Mouse (Mus musculus): Measurements from ENCODE around the gene Ptprd. TPM values are rescaled to one million over a fixed set of nuclear protein-coding genes. Genes with fewer than 3 reads are reported as not detected.
"Not testable (repeated sequence)": the region's sequence is repeated elsewhere in the genome, so short reads cannot be mapped to it uniquely, and the experiment has no call there.

Ptprd gene
- total RNA-seq, 1 experiment from 2014 or later, result not detected

DNA sequence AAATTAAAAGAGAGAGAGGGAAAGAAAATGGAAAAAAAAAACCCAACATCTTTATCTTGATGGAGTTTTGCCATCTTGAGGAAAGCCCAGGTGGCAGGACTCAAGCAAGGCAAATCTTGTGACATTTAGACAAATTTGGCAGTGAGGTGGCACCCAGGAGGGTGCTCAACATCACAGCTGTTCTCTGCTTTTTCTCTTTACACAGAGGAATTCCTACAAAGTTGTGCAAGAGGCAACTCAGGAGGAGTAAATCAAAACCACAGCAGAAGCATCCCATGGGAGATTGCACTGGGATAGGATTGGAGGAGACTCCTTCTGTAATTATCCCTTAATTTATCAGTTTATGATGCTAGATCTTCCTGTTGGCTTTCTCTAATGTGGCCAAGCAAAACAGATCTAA is 2121.9 kb downstream of the Ptprd start:
- no peak for ATAC-seq (replicated peaks; ENCODE audit: insufficient number of reproducible peaks, low FRiP score, low TSS enrichment, poor library complexity, severe bottlenecking)

DNA sequence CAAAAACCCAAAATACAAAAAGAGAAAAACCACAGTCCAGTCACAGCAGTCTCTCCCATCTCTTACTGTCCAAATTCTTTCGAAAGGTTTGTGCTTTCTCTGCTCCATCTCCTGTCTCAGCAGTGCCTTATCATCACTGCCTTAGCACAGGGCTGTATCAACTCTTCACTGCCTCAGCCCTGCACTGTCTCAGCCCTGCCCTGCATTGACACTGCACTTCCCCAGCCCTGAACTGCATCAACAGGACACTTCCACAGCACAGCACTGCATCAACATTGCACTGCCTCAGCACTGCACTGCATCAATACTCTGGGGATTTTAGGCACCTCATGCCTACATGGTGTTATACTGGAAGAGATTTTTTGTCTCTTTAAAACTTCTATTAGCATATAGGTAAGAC is 2135.7 kb downstream of the Ptprd start:
- ATAC-seq (replicated peaks; ENCODE audit: insufficient number of reproducible peaks, low FRiP score, low TSS enrichment, poor library complexity, severe bottlenecking), result no peak

DNA sequence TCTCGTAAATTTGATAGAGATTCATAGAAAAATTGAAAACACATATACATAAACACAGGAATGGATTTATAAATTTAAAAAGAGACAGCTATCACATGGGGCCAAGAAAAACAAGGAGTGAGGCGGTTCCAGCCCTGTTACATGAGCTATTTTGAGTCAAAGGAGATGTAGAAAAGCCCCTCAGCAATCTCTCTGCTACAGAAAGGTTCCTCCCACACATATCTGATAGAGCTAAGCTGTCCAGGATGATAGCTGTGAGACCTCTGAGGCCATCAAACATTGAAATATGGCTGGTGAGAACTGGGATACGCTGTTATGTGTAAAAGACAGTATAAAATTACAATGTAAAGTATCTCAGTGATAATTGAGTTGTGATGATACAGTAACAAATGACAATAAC is 2138.5 kb downstream of the Ptprd start:
- no peak for ATAC-seq (replicated peaks; ENCODE audit: insufficient number of reproducible peaks, low FRiP score, low TSS enrichment, poor library complexity, severe bottlenecking)

DNA sequence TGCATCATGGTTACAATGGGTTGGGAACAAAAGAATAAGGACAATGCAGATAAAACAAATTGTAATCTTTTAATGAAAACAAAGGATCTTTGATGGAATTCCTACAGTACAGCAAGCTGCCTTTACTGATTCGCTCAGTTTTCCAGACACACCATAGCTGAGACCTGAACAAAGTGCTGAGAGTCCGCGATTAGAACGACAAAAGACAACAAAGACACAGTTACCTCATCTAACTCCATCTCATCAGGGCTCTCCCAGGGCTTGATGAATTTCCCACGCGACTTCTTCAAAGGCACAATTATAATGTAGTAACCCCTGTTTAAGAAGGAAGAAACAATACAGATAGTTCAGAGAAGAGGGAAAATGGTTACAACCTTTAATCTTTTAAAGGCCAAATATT is 2140.0 kb downstream of the Ptprd start:
- no peak for ATAC-seq (replicated peaks; ENCODE audit: insufficient number of reproducible peaks, low FRiP score, low TSS enrichment, poor library complexity, severe bottlenecking)

DNA sequence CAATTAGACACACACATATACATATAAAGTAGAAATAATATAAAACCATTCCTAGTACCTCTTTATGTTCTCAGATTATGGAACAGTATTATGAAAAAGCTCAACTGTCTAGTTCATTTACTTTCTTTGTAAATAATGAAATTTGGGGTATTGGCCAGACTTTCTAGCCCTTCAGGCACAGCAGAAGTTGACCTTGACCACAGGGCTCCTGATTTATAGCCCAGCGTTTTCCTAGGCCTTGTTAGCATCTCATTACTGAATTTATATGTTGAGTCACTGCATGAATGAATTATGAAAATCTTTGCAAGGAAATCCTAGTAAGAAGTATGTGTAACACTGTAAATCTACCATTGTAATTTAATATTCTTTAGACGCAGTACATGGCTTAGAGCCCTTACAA is 2154.9 kb downstream of the Ptprd start:
- ATAC-seq (replicated peaks; ENCODE audit: insufficient number of reproducible peaks, low FRiP score, low TSS enrichment, poor library complexity, severe bottlenecking), result no peak

DNA sequence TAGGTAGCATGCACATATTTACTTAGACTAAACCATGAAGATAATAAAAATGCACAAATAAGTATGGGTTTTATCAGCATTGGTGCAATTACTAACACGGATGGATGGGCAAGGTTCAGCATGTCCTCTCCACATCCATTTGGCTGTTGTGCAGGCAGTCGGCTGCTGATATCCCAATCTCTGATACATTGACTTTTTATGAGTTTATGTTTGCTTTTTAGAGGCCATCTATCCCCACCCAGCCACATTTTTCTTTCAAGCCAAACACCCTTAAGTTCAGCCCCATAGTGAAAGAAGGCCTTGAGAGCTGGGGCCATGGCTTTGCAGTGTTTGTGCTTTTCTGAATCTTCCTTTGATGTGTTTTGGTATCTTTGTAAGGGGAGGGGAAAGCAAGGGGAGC is 2166.1 kb downstream of the Ptprd start:
- no peak for ATAC-seq (replicated peaks; ENCODE audit: insufficient number of reproducible peaks, low FRiP score, low TSS enrichment, poor library complexity, severe bottlenecking)

DNA sequence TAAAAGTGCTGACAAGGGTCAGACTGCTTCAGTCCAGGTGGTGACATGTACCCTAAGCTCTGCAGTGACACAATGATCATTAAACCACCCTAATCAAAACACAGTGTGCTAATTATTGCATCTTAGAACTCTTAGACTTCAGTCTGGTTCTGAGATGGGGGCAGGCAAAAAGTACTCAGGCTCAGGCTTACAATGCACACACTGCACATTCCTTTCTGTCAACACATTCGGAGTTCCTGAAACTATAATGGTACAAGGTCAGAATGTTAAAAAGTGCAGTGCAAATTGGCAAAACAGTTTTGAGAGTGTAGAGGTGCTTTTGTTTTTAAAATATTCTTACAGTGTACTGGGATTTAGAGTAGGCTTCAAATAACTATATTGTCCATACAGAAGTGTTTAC is 2167.0 kb downstream of the Ptprd start:
- ATAC-seq (replicated peaks; ENCODE audit: insufficient number of reproducible peaks, low FRiP score, low TSS enrichment, poor library complexity, severe bottlenecking), result no peak

DNA sequence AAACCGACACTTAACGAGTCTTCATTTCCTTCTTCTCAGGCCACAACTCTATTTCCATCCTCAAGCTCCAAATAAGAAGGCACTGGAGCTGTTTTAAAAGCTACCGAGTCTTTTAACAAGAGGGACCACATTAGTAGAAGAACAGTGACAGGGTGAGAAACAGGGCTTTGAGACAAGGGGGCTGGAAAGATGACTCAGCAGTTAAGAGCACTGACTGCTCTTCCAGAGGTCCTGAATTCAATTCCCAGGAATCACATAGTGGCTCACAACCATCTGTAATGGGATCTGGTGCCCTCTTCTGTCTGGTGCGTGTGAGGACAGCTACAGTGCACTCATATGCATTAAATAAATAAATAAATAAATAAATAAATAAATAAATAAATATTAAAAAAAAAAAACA is 2174.6 kb downstream of the Ptprd start:
- not testable (repeated sequence) for ATAC-seq (replicated peaks; ENCODE audit: insufficient number of reproducible peaks, low FRiP score, low TSS enrichment, poor library complexity, severe bottlenecking)

DNA sequence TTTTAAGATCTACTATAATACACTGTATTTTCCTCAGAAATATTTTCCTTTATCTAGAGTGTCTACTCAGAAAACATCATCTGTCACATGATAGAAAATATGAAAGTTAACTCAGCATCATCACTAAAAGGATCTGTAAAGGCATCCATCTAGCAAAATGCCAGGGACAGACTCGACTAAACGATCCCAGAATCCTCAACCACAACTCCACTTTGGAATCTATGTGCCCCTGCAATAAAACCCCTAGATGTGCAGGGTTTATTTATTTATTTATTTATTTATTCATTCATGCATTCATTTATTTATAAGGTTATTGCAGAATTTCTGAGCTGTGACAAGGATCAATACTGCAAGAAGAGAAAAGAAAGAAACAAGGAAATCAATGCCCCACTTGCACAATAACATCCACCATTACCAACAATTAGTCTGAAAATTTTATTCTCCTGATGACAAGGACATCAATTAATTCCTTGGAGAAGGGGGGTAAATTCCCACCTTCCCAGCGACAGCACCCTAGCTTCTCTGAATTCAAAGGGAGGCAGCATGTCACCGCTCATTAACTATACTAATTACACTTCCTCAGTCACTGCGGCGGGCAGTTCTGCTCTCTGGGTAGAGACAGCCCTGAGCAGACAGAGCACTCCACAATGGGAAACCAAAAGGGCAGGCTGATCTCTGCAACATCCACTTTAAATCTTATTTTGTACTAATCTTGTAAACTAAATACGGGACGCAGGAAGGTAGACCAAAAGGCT is 2186.0 kb downstream of the Ptprd start:
- no peak for ATAC-seq (replicated peaks; ENCODE audit: insufficient number of reproducible peaks, low FRiP score, low TSS enrichment, poor library complexity, severe bottlenecking)

DNA sequence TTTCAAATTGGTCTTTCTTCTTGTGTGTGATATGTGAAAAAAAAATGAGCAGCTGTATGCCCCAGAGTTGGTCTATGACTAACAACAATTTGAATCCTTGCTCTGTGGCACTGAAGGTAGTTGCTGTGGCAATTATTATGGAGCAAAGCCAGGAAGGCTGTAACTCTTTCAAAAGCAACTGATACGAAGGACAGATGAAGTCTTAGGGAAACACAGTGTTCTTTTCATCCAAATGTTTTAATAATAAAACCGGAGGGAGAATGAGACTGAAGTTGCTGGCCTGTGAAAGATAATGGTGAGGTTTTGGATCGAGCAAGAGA is 2187.3 kb downstream of the Ptprd start:
- ATAC-seq (replicated peaks; ENCODE audit: insufficient number of reproducible peaks, low FRiP score, low TSS enrichment, poor library complexity, severe bottlenecking), result no peak

DNA sequence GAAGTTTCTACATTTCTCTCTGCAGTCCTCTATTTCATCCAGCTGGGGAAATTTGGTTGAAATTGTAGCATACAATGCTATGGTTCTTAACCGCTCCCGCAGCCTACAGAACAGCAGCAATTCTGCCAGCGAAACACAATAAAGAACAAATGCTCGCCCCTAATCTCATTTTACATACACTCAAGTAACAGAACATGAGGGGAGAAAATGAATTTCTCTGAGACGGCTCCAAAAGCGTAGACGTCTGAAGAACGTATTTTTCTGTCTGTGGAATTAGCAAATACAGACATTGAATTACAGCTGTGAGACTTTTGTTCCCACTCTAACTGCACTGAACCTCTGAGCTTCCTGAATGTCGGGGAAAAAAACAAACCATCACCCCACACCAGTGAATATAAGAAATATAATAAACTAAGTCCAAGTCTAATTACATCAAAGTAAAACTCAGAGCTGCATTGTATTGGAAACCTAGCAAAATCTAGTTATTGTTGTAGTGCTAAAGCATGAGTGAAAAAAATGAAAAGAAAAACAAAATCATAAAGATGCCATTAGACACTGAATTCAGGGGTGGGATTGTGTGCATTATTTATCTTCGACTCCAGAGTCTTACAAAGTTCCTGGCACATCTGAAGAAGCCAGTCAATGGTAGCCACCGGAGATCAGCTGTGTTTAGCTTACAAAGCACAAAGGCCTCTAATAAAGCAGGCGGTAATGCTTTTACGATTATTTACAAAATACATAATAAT is 2187.8 kb downstream of the Ptprd start:
- ATAC-seq (replicated peaks; ENCODE audit: insufficient number of reproducible peaks, low FRiP score, low TSS enrichment, poor library complexity, severe bottlenecking), result no peak

DNA sequence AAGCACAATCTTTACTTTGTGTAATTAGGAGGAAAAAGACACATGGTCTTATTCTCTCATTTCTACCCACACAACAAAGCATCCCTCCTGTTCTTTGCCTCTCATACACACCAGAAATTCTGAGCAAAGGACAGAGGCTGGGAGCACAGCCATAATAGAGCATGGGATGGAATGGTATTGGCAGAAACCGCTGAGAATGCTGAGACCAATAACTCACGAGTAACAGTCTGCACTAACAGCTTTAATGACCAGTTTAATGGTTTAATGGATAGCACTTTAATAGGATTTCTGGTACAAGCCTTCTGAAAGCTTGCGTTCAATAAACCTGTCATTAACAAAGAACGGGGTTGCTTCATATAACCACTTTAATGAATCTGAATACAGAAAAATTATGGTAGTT is 2190.1 kb downstream of the Ptprd start:
- ATAC-seq (replicated peaks; ENCODE audit: insufficient number of reproducible peaks, low FRiP score, low TSS enrichment, poor library complexity, severe bottlenecking), result no peak

DNA sequence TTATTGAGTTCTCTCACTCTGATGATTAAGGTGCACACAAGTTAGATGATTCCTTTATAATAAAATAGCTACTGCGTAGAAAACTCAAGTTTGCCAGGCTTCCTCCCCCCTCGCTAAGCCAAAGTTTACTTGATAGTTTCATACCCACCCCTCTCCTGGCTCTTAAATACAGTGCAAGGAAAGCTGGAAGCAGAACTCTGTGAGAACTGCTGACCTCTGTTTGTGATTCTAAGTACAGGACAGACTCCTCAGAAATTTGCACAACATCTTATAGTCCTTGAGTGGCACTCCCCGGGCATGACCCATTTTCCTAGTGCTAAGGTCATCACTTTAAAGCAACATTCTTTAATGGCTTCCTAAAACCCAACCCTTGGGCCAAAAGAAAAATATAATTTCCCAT is 2196.7 kb downstream of the Ptprd start:
- ATAC-seq (replicated peaks; ENCODE audit: insufficient number of reproducible peaks, low FRiP score, low TSS enrichment, poor library complexity, severe bottlenecking), result no peak

DNA sequence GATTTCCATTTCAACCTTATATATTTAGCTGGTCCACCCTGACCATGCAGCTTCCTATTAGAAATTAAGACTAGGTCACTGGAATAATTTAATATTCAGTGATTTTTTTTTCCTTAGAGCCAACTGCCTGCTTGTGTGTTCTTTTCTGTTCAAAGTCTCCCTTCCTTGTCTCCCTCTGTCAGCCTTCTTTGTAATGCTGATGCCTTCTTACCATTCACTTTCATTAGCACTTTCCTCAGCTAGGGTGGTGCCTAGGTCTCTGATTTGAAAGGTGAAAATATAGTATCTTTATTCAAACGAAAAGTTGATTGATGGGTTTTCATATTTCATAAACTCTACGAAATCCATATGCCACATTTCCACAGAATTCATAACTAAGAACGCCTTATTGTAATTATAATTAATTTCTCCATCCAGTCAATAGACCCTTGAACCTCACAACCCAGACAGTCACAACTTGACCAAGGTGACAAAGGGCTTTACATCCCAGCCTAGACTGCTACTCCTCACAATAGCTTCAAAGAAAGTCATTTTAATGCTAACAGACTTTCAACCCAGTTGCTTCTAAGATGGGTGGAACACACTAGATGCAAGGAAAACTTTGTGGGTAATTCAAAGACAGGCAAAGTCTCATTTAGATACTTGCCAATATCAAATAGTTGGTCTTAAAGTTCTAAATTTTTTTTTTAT is 2197.5 kb downstream of the Ptprd start:
- no peak for ATAC-seq (replicated peaks; ENCODE audit: insufficient number of reproducible peaks, low FRiP score, low TSS enrichment, poor library complexity, severe bottlenecking)

DNA sequence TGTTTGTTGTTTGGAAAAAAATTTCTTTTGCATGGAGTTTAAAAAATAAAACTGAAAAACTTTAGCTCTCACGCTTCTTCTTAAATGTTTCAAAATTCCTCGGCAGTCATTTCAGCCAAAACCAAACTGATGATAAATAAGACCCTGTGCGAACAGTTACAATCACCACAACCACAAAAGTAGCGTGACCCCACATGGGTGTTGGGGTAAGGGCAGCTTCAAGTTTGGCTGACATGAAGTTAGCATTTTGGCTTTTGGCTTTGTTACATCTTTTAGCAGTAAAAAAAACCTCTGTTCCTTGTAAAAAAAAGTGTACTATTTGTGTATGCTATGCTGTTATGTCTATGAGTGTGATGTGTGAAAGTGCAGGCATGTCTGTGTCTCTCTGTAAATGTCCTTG is 2203.2 kb downstream of the Ptprd start:
- no peak for ATAC-seq (replicated peaks; ENCODE audit: insufficient number of reproducible peaks, low FRiP score, low TSS enrichment, poor library complexity, severe bottlenecking)

DNA sequence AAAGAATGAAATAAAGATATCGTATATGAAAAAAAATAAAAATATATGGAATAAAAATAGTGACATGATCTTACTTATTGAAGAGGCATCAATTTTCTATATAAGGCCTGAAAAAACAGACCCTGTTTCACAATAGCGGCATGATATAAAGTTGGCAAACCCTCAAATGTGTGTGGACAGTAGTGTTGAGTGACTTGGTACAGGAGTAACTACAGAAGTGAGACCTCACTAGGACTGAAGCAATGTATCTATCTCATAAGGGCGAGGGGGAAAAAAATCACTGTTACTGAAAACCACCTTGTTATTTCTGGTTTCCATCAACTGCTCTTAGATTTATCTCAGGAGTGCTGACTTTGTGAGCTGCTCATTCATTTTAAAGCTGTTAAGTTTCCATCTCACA is 2204.5 kb downstream of the Ptprd start:
- ATAC-seq (replicated peaks; ENCODE audit: insufficient number of reproducible peaks, low FRiP score, low TSS enrichment, poor library complexity, severe bottlenecking), result no peak

DNA sequence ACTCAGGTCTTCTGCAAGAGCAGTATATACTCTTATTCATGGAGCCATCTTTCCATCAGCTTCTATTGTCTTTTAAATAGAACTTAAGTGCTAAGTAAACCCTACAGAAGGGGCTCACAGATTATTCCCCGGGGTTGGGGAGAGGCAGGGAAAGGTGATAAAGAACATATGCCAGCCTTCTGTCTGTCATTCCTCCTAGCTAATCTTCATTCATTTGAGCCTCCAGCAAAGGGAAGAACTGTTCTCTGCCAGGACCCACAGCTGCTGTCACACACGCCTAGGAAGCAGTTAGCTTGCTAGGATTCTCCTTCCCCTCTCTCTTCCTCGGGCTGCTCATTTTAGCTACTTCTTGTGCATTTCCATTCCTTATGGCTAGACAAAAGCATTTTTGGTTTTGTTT is 2205.0 kb downstream of the Ptprd start:
- no peak for ATAC-seq (replicated peaks; ENCODE audit: insufficient number of reproducible peaks, low FRiP score, low TSS enrichment, poor library complexity, severe bottlenecking)

DNA sequence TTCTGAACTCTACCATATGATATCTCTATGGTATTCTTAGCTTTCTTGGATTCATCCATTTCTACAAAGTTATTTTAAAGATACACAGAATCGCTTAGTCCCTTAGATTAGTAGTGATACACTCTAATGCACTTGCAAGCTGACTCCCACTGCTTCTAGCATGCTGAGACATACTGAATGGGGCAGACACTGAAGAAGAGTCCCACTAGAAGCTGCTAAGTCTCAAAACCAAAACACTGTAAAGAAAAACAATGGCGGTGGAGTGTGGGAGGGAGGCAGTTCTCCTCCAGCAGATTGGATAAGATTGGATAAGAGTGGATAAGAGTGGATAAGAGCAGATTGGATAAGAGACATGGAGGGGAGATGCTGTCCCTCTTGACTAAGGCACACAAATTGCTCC is 2207.6 kb downstream of the Ptprd start:
- no peak for ATAC-seq (replicated peaks; ENCODE audit: insufficient number of reproducible peaks, low FRiP score, low TSS enrichment, poor library complexity, severe bottlenecking)

DNA sequence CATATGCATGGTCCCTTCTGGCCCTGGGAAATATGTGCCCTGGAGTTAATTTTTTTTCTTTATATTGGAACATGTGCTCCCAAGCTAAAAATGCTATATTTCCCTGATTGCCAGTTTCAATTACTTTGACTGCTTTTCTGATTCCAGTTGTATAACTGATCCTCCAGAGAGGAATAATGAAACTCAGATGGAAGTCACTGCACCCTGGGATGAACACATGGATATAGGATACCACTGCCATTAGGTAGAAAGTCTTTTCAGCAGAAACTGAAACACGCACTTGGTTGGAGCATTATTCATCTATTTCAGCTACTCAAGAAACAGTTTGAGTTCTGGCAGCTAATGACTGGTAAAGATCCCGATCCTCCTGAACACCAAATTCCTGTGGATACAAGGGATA is 2211.5 kb downstream of the Ptprd start:
- ATAC-seq (replicated peaks; ENCODE audit: insufficient number of reproducible peaks, low FRiP score, low TSS enrichment, poor library complexity, severe bottlenecking), result no peak

DNA sequence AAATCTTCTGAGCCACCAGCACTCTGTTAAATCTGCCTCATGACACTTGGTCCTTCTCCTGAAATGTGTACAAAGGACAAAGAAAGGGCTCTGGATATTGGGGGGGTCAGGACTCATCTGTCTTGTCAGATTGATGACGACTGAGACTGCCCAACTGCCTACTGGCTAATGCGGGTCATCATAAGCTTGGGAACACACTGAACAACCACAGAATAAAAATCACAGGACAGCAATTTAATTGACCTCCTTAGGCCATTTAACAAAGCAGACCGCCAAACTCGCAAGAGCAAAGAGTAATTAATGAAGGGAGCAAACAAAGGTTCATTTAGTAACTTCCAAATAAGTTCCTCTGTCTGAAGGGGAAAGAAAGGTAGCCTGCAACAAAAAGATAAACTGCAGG is 2215.9 kb downstream of the Ptprd start:
- no peak for ATAC-seq (replicated peaks; ENCODE audit: insufficient number of reproducible peaks, low FRiP score, low TSS enrichment, poor library complexity, severe bottlenecking)
